ENCODE assay signal across 8 mouse cellular contexts in genomic region chr13:23761871-23762821, GRCm38 (mm10). TPM values are rescaled to one million over a fixed set of nuclear protein-coding genes. Genes with fewer than 3 reads are reported as not detected.
DNase-seq lines count a peak whose midpoint lies in the region; ATAC-seq lines count a peak whose summit lies in the region.
"Not testable (repeated sequence)": the region's sequence is repeated elsewhere in the genome, so short reads cannot be mapped to it uniquely, and the experiment has no call there.

TSS of gene Hist1h3a (minus strand) at chr13:23762386.

- H3K36me3 ChIP-seq in megakaryocyte, embryonic 14.5 days (replicated peaks; ENCODE audit: low read length): not testable (repeated sequence)

- peak within 1 kb of the TSS; percentile 92 for H3K4me3 ChIP-seq in megakaryocyte, embryonic 14.5 days (replicated peaks)

- peak; percentile 85 for DNase-seq in embryo, embryonic 10 days (ENCODE audit: low spot score)
- DNase-seq in gastrocnemius, postnatal 14 days: peak; percentile 27
- DNase-seq in left cerebral cortex, postnatal 10 days (ENCODE audit: extremely low spot score in 1 of 2, low spot score in 2 of 2): peak; percentile 46 to 71
- peak; percentile 26 for DNase-seq in right cerebral cortex, postnatal 14 days
- peak; percentile 87 for DNase-seq in yolk sac, embryonic 10.5 days (ENCODE audit: low spot score)

- peak; percentile 68 for ATAC-seq in activated CD4-positive, CD25-positive, alpha-beta regulatory T cell, adult 4 months
- ATAC-seq in inflammation-experienced regulatory T-cells, adult 6 months: peak; percentile 69

- not testable (repeated sequence) for H3K27me3 ChIP-seq in megakaryocyte, embryonic 14.5 days (replicated peaks)

- not testable (repeated sequence) for H3K9me3 ChIP-seq in megakaryocyte, embryonic 14.5 days

- peaks cover 67% of the 10 kb centered on the region for H3K4me1 ChIP-seq in megakaryocyte, embryonic 14.5 days

- intact Hi-C loops in gastrocnemius, postnatal 14 days (cut with DNase I; ENCODE audit: low total_unique reads); left cerebral cortex, postnatal 10 days (cut with DNase I): not testable (repeated sequence)

RNA-seq across cellular contexts. Expression of gene Hist1h3a, which starts in this region (rescaled TPM):
- 1 to 10 TPM in 1 of 2 experiments, under 1 TPM in 1; 0.73 to 1.7 TPM for polyA plus RNA-seq in activated CD4-positive, CD25-positive, alpha-beta regulatory T cell, adult 4 months (2017; shearing (Covaris generic))
- total RNA-seq in gastrocnemius, postnatal 14 days (2021): 10 to 100 TPM; 70.9 to 73.7 TPM
- 1 to 10 TPM in 1 of 3 experiments, not detected in 2; 1.6 TPM for polyA plus RNA-seq in inflammation-experienced regulatory T-cells, adult 6 months (2017; shearing (Covaris generic))
- total RNA-seq in left cerebral cortex, postnatal 10 days (2021): 10 to 100 TPM; 53.3 to 58.4 TPM
- polyA plus RNA-seq in megakaryocyte, embryonic 14.5 days (2012; ENCODE audit: insufficient read depth, low replicate concordance): 6.6 and 7.4 TPM in 2 replicates

Comparison
In these comparisons a context has a peak if more than half of its experiments do, and no peak if none do; other contexts are left out.
1. Peak in every context shown above with its lines: DNase-seq, ATAC-seq and H3K4me3 ChIP-seq.
2. DNase-seq: peak in every context shown above with its lines; median percentile 87 in yolk sac, embryonic 10.5 days; 85 in embryo, embryonic 10 days; 58 in left cerebral cortex, postnatal 10 days; 27 in gastrocnemius, postnatal 14 days; 26 in right cerebral cortex, postnatal 14 days.